Mouse (Mus musculus) ovary, adult 18-20 months (tissue): ENCODE measurements around the gene 2610028H24Rik.

ENCODE experiments used
- DNase-seq: peaks from one replicate; pipeline ENCODE4 v3.0.0; 2022; ENCODE audit warnings: low spot score, mixed read lengths

Gene 2610028H24Rik

DNA sequence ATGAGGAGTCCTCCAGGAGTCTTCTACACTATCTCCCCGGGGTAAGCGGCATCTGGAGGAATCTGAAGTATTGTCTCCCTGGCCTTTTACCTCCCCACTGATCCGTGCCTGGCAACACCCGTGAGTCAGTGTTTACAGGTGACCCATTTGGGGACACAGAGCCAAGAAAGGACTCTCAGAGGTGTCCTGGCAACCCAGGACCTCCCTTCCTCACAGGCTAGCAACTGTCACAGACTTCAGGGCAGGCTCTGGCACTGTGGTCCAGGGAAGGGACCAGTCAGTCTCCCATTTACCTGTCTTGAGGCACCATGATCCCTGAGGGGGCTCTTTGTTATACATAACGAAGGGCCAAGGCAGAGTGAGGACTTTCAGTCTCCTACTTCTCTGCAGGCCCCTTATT, at the start of gene 2610028H24Rik:
Gene 2610028H24Rik, plus strand, starts transcription at position 231 of the 400 bp plus-strand sequence.
- DNase-seq = no peak

- DNase-seq = no peak
Measured at GRCm38 (mm10) chr10:76408520-76408919, 40.4 kb upstream of the 2610028H24Rik start.

DNA sequence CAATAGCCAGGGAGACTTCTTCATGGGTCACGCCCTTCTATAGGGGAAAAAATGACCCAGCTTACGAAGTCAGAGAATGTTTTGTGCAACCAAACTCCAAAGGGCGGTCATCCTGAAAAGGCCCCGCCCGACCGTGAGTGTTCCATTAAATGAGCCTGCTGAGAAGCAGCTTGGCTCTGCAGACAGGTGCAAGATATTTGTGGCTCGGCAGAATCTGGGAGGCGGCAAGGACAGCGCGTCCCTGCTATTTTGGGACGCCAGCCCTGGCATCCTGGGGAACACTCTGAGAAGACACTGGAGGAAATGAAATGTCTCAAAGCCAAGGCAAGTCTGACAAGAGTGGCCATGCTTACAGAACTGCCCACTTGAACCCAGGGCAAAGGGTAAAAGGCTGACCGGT, 32.1 kb upstream of the 2610028H24Rik start:
- DNase-seq = no peak

DNA sequence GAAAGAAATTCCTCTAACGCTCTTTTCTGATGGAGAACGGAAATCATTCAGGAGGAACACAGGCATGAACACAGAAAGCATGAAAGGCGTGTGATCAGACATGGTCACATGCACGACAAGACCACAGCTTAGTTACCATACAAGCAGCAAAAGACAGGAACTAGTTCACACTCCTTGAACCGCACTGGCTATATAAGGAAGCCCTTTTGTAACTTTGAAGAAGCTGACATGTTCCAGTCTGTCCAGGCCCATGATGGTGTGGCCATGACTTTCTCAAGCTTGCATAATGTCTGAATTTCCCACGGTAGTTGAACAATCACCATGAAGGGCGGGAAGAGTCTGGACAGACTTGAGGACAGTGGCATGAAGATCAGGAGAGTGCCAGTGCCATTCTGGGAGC, 23.2 kb upstream of the 2610028H24Rik start:
- DNase-seq = no peak

DNA sequence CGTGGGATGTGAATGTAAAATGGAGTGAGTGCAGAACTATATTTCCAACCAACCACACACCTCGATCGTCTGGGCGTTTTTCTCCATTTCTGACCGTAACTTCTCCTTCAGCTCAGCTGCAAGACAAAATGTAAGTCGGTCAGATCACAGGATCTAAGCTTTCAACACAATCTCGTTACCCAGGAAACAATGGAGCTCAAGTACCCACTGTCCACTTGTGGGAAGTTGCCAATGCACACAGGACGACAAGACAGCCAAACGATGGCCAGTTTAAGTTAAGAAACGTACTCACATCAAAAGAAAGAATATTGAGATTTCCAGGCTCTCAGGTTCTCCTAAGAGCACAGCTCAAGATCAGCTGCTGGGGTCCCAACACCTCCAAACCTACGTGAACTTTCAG, 15.0 kb upstream of the 2610028H24Rik start:
- no peak for DNase-seq

DNA sequence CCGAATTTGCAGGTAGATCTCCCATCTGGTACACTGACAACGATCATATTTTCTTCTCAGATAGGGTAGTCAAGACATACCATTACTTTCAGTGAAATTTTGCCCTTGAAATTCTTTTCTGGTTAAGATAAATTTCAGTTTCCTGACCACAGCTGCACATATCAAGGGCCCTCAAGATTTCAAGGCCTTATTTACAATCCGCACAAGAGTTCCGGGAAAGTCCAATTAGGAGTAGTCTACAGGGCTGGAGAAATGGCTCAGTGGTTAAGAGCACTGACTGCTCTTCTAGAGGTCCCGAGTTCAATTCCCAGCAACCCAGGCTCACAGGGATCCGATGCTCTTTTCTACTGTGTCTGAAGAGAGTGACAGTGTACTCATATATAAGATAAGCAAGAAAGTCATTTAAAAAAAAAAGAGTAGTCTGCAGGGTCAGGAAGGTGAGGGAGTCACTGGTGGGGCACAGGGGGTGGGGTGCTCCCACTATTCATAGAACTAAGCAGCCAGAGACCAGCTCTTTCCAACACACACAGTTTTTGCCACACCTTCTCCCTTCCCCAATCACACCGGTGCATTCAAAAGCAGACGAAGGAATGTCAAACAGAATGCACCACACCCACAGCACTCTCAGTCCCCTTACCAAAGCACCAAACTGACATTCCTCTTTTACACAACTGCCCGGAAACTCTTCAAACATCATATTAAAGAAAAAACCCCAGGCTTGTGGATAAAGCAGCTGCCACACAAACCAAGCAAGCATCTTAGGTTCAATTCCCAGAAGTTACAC, 9.6 kb upstream of the 2610028H24Rik start:
- no peak for DNase-seq

DNA sequence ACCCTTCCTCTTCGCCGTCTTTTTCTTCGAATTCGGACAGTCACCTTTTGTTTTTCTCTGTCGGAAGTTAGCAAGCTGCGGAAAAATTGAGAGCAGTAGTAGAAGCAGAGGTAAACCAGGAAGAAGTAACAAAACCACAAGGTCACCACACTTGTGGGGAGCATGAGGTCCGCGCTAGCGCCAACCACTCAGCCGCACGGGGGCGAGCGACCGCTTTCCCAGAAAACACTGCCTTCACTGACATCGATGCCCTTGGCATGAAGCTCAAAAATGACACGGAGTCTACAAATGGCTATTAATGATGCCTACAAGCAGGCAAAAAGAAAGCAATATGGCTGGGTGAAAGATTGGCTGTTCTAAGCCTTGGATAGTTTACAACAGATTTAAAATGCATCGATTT, 8.6 kb upstream of the 2610028H24Rik start, which contains the start of gene AC141477.1:
Gene AC141477.1, minus strand, starts transcription at position 164 of the 400 bp plus-strand sequence.
- DNase-seq = no peak

- peak; percentile 96 for DNase-seq
Measured at GRCm38 (mm10) chr10:76442178-76443088, 6.4 kb upstream of the 2610028H24Rik start, which contains the start of gene Pcnt. Pcnt (minus strand) TSS chr10:76442786.

- no peak for DNase-seq
Measured at GRCm38 (mm10) chr10:76445996-76446681, 2.7 kb upstream of the 2610028H24Rik start.

DNA sequence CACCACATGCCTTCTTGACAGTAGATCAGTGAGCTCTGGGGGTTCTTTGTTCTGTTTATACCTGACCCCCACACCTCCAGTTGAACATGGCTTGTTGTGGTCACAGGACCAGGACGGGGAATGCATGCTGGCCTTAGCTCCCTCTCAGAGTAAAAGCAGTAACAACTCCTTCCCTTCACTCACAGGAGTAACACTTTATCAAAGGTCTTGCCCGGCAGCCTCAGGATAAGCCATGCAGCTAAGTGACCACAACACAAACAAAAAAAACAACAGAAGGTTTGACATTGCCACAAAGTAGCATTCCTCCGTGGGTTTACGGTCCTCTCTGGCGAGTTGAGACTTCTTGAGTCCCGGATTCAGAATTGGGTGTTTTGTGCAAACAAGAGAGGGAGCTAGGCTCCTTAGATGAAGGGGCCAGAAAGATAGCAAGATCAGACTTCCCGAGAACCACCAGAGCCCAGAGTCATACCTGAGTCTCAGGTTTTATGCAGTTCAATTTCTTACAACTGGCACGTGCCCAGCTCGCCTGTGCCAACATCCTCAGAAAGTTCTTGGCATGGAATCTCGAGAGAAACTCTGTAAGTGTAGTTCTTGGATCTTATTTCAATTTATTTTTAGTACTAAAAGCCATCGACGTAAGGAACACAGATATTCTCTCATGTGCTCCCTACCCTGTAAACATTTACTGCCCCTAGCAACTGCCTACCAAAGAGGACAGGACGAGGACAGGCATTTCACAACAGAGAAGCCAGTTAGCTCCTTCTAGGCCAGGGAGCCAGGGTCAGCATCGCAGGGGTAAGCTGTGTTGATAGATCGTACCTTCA, 1.3 kb upstream of the 2610028H24Rik start:
- DNase-seq = no peak

GRCm38 (mm10) chr10:76455289-76455688, 6.4 kb downstream of the 2610028H24Rik start:
- no peak for DNase-seq

DNA sequence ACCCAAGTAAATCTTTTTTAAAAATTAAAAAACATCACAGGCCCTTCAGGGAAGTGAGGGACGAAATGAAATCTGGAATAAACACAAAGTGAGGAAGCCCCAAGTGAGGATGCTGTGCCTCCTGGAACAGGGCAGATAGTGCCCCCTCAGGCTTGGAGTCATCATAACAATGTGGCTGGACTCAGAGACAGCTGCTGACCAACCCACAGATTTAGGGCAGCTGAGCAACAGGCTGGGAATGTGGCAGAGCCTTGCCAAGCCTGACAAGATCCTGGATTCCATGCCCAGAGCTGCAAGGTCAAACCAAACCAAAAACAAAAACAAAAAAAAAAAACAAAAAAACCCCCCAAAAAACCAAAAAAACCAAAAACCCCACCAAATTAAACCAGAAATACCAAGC, 12.4 kb downstream of the 2610028H24Rik start:
- no peak for DNase-seq

DNA sequence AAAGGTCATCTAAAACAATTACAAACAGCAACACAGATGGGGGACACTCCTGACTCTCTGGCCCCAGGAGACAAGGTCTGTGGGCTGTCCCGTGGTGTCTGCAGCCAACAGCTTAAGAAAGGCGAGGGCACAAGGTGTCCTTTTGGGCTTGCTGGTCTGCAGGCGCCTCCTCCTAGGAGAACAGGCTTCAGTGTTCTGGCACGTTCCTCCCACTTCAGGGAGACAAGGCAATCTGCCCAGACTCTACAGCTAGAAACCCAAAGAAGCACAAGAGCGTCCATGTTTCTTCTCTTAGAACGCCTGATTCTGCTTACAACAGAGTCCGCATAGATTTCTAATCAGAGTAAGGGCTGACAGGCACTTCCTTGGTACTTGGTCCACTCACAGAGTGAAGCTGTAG, 13.4 kb downstream of the 2610028H24Rik start:
- DNase-seq = no peak

- DNase-seq = no peak
Measured at GRCm38 (mm10) chr10:76462721-76463120, 13.8 kb downstream of the 2610028H24Rik start.

- peak; percentile 76 for DNase-seq
Measured at GRCm38 (mm10) chr10:76468203-76469162, 19.6 kb downstream of the 2610028H24Rik start, which contains the start of the genes Mcm3ap and Ybey. Mcm3ap (plus strand) TSS chr10:76468927. Ybey (minus strand) TSS chr10:76469114.

DNA sequence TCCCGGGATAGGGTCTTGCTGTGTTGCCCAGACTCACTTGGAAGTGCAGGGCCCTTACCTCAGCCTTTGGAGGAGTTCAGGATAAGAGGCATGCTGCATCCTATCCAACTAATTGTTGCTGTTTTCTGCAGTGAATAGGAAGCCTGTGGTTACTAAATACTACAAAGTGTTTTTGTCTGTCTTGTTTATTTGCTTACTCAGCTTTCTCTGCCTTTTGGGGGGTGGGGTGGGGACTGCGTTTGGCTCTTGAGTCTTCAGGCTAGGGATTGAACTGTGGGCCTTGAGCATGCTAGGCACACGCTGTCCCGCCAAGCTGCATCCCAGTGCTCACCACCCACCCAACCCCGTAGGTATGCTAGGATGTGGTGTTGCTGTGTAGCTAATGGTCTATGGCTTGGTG, 24.9 kb downstream of the 2610028H24Rik start:
- no peak for DNase-seq

DNA sequence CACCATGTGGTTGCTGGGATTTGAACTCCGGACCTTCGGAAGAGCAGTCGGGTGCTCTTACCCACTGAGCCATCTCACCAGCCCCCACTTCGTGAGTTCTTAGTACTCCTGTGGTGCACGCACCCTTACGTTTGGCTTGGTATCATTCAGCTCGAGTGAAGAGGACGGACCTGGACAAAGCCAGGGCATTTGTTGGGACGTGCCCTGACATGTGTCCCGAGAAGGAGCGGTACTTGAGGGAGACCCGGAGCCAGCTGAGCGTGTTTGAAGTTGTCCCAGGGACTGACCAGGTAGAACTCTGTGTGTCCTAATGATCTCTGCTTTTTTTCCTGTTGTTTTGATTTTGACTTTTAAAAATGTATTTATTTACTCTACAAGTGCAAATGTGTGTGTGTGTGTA, 32.0 kb downstream of the 2610028H24Rik start:
- DNase-seq = no peak

DNA sequence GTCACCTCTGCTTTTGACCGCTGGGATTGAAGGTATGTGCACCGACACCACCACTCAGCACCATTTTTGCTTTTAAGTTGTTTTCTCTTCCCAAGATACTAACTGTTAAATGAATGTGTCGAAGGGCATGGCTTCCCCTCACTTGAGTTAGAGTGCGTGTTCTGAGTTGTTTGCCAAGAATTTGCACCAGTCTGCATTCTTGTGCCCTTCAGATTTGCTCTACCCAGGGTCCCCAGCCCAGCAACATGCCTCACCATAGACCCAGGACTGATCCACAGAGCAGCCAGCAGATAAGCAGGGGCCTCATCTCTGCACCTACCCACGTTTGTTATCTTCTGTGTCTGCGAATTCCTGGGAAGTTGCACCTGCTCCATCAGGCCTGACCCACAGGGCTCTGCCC, 32.6 kb downstream of the 2610028H24Rik start:
- no peak for DNase-seq

DNA sequence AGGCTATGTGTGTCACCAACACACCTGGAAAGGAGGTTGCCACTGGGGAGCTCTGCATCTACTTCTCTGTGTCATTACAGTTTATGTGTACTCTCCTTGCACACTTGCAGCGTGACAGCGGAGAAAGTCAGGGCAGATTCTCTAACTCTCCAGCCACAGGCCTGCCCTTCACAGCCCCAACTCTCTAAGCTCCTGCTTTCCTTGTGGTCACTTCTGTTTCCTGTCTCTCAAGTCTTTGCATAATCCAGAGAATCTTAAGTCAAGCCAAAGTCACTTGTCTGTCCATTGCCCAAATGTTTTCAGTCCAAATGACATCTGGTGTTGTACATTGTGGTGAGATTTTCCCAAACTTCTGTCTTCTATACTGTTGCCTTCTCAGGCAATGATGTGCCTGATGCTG, 37.4 kb downstream of the 2610028H24Rik start:
- DNase-seq = no peak

- no peak for DNase-seq
Measured at GRCm38 (mm10) chr10:76488265-76488664, 39.4 kb downstream of the 2610028H24Rik start.
